Mouse (Mus musculus): Measurements from ENCODE around the gene Trem1. TPM values are rescaled to one million over a fixed set of nuclear protein-coding genes. Genes with fewer than 3 reads are reported as not detected.

Trem1 gene
- total RNA-seq (2023): 1.3 TPM

DNA sequence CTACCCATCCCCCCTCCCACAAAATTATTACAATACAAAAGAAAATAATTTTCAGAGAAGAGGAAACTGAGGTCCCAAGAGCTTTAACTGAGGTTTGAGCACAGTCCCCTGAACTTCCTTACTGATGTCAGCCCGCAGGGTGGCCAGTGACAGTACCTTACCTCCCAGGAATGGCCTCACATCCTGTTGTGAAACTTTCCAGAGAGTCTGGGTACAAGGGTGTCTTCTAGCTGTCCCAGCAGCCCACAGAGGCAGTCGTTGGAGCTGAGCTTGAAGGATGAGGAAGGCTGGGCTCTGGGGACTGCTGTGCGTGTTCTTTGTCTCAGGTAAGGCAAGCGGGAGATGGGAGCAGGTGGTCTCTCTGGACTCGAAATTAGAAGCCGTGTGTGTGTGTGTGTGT is at the start of gene Trem1:
TSS of gene Trem1 (plus strand) at position 251 of the 400 bp plus-strand sequence.

DNA sequence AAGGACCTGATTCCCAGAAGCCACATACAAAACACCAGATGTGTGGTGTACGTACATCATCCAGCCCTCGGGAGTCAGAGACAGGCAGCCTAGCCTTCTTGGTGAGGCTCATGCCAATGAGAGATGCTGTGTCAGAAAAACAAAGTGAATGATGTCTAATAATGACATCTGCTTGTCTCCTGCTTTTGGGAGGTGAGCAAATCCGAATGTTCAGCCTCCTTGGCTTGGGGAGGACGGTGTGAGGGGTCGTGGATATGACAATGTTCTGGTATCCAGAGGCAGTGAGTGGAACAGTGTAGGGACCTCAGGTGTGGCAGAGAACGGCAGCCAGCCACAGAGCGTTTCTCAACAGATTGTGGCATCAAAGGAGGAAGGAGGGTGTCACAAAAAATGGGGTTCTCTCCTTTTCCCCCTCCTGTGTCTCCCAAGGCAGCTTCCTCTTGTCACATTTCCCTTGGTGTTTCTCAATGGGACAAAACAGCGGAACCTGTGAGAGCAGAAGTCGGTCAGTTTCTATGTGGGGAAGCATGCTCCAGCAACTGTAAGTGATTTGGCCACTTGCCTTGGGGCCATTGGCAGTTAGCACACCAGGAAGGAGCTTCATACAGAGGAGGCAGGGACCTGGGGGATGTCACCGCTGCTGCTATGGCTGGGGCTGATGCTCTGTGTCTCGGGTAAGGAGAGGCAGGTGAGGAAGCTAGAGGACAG is 14.8 kb downstream of the Trem1 start, which contains the start of gene Trem3:
TSS of gene Trem3 (plus strand) at position 557 of the 708 bp plus-strand sequence.

DNA sequence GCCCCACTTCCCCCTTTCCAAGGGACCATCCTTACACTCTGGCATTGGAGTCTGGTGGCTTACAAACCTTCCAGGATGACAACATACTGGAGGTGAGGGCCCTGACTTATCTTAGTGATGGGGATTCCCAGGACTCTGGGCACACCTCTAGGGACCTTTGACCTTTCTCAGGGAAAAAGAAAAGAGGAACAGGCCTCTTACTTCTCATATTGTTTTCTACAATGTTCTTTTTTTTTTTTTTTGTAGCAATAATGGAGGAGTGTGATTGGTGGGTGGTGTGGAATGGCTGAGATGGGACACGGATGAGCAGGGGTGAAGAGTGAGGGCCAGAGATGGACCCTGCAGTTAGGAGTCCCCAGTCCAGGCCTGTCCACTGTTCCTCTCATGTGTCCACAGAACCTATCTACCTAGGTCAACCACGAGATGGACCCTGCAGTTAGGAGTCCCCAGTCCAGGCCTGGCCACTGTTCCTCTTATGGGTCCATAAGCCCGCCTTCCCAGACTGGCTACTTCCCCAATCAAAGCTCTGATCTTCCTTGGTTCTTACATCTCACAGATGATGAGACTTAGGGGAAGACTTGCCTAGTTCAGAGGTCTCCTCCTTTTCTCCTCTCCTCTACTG is 31.3 kb downstream of the Trem1 start, which contains the start of gene Treml4:
TSS of gene Treml4 (plus strand) at position 555 of the 622 bp plus-strand sequence.

Other genes with a start within 250 kb of the Trem1 start
- gene 1700122O11Rik, start 194.5 kb upstream of the Trem1 start, total RNA-seq (2023): not detected
- not detected for gene 1700067P10Rik, start 143.4 kb upstream of the Trem1 start, total RNA-seq (2023)
- not detected for gene 9830107B12Rik, start 86.5 kb upstream of the Trem1 start, total RNA-seq (2023)
- gene A530064D06Rik, start 65.5 kb upstream of the Trem1 start, total RNA-seq (2023): not detected
- not detected for gene Trem3, start 15.0 kb downstream of the Trem1 start, total RNA-seq (2023)
- 4.6 TPM for gene Treml4, start 31.5 kb downstream of the Trem1 start, total RNA-seq (2023)
- 98.5 TPM for gene Treml2, start 66.7 kb downstream of the Trem1 start, total RNA-seq (2023)
- 5.4 TPM for gene B430306N03Rik, start 83.4 kb downstream of the Trem1 start, total RNA-seq (2023)
- gene Trem2, start 113.6 kb downstream of the Trem1 start, total RNA-seq (2023): not detected
- not detected for gene Treml1, start 127.1 kb downstream of the Trem1 start, total RNA-seq (2023)
- gene Nfya, start 177.1 kb downstream of the Trem1 start, total RNA-seq (2023): 74.7 TPM
- gene Oard1, start 177.2 kb downstream of the Trem1 start, total RNA-seq (2023): 25.7 TPM
- gene Apobec2, start 200.2 kb downstream of the Trem1 start, total RNA-seq (2023): 2.0 TPM
- gene Tspo2, start 218.8 kb downstream of the Trem1 start, total RNA-seq (2023): not detected
- 12.2 TPM for gene Unc5cl, start 222.1 kb downstream of the Trem1 start, total RNA-seq (2023)

Data from CD4-positive naive resting alpha-beta T cell, adult 57 days (primary cell).